Mouse (Mus musculus) embryonic fibroblast, embryonic 13.5 days (primary cell): Measurements from ENCODE around the gene Lin28b.

ENCODE experiments used
- CTCF ChIP-seq: IDR thresholded peaks from 2 replicates; pipeline ENCODE4 v1.5.1; 2011; ENCODE audit warnings: mild to moderate bottlenecking, control low read depth, low read length, moderate library complexity, borderline replicate concordance; ENCODE audit not compliant: insufficient read depth
- POLR2A ChIP-seq: IDR thresholded peaks from 2 replicates; pipeline ENCODE4 v1.6.1; 2011; ENCODE audit warnings: low read depth, mild to moderate bottlenecking, control low read depth, low read length, moderate library complexity

DNA sequence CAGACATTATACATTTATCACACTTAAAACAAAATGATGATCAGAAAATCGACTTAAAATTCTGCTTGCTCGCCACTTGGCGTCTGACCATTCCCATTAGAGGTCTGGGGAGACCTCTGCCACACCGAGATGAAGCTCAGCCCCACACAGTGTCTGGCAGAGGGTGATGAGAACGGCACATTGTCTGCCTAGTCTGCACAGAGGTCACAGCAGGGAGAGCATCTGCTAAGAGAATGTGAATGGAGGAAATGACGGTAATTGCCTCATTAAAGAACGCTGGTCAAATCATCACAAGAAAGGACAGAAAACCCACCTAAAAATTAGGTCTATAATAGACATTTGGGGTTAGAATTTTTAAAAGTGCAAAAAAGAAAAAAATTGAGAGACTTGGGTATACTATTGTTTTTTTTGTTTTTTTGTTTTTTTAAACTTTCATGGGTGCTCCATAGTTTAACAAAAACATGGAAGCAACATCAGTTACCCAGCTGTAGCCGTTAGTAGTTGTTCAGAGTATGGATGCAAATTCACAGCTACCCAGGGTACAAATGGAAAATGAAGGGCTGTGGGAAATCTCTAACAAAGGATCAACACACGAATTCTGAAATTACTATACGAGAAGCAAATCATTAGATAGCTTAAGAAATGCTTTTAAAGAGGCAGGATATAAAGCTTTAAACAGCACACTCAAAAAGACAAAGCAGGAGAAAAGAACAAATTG, 75.4 kb downstream of the Lin28b start:
- no peak for TF ChIP-seq CTCF
- TF ChIP-seq POLR2A, result no peak
